Mouse (Mus musculus): Measurements from ENCODE around the gene Stk11. TPM values are rescaled to one million over a fixed set of nuclear protein-coding genes. Genes with fewer than 3 reads are reported as not detected.

The Stk11 gene
- polyA plus RNA-seq, 2 experiments, result 30.1 to 133 TPM

GRCm38 (mm10) chr10:80151211-80152034, 35.8 kb downstream of the Stk11 start:
- H3K27me3 ChIP-seq (ENCODE audit: control insufficient read depth, insufficient read depth, low read length), result no peaks in the 10 kb centered on the region
- H3K9ac ChIP-seq (ENCODE audit: low read depth, low read length, severe bottlenecking), result peak overlapping the region; percentile 98
- DNase-seq (ENCODE audit: low spot score) (peak; percentile 37), ATAC-seq (ENCODE audit: low FRiP score, low read depth) (no peak)
- under 1% methylated on average over 25 of the region's 26 CpGs for WGBS
- no peak for TF ChIP-seq POLR2A (IDR thresholded peaks at IDR 0.05; ENCODE audit: borderline replicate concordance, extremely low read depth, insufficient read depth, insufficient read length)
- H3K9me3 ChIP-seq (ENCODE audit: control insufficient read depth, low read length), result no peaks in the 10 kb centered on the region
- H3K4me2 ChIP-seq (replicated peaks; ENCODE audit: low read depth, low read length, severe bottlenecking), result peak overlapping the region; percentile 93
- H3K4me3 ChIP-seq (replicated peaks; ENCODE audit: low read length), result peak overlapping the region; percentile 99
- peak overlapping the region; percentile 96 for H3K27ac ChIP-seq (replicated peaks; ENCODE audit: low read depth, low read length)
- H3K4me1 ChIP-seq (ENCODE audit: control insufficient read depth, insufficient read depth, low read length), result peaks cover 26% of the 10 kb centered on the region
- peaks cover 66% of the 10 kb centered on the region for H3K36me3 ChIP-seq (ENCODE audit: control insufficient read depth, insufficient read depth, low read length)

- Histone ChIP-seq H3K36me3 (ENCODE audit: control insufficient read depth, insufficient read depth, low read length) (peaks cover 73% of the 10 kb centered on the region), H3K4me2 (replicated peaks; ENCODE audit: low read depth, low read length, severe bottlenecking) (peak overlapping the region; percentile 93), H3K9me3 (ENCODE audit: control insufficient read depth, low read length) (no peaks in the 10 kb centered on the region), H3K27me3 (ENCODE audit: control insufficient read depth, insufficient read depth, low read length) (no peaks in the 10 kb centered on the region), H3K9ac (ENCODE audit: low read depth, low read length, severe bottlenecking) (peak overlapping the region; percentile 98), H3K27ac (replicated peaks; ENCODE audit: low read depth, low read length) (peak overlapping the region; percentile 96), H3K4me3 (replicated peaks; ENCODE audit: low read length) (peak overlapping the region; percentile 99), H3K4me1 (ENCODE audit: control insufficient read depth, insufficient read depth, low read length) (peaks cover 31% of the 10 kb centered on the region)
- DNase-seq (ENCODE audit: low spot score), result no peak
- no peak for TF ChIP-seq POLR2A (IDR thresholded peaks at IDR 0.05; ENCODE audit: borderline replicate concordance, extremely low read depth, insufficient read depth, insufficient read length)
- WGBS, result 5% methylated on average over 15 of the region's 15 CpGs
- ATAC-seq (ENCODE audit: low FRiP score, low read depth), result no peak
Observed at GRCm38 (mm10) chr10:80152071-80152872, 36.7 kb downstream of the Stk11 start.

- no peaks in the 10 kb centered on the region for H3K27me3 ChIP-seq (ENCODE audit: control insufficient read depth, insufficient read depth, low read length)
- WGBS, result 28% methylated on average over 2 of the region's 3 CpGs
- TF ChIP-seq POLR2A (IDR thresholded peaks at IDR 0.05; ENCODE audit: borderline replicate concordance, extremely low read depth, insufficient read depth, insufficient read length), result no peak
- H3K27ac ChIP-seq (replicated peaks; ENCODE audit: low read depth, low read length), result peak overlapping the region; percentile 96
- peak overlapping the region; percentile 98 for H3K9ac ChIP-seq (ENCODE audit: low read depth, low read length, severe bottlenecking)
- no peaks in the 10 kb centered on the region for H3K9me3 ChIP-seq (ENCODE audit: control insufficient read depth, low read length)
- ATAC-seq (ENCODE audit: low FRiP score, low read depth) (no peak), DNase-seq (ENCODE audit: low spot score) (no peak)
- peak overlapping the region; percentile 93 for H3K4me2 ChIP-seq (replicated peaks; ENCODE audit: low read depth, low read length, severe bottlenecking)
- peaks cover 31% of the 10 kb centered on the region for H3K4me1 ChIP-seq (ENCODE audit: control insufficient read depth, insufficient read depth, low read length)
- peaks cover 79% of the 10 kb centered on the region for H3K36me3 ChIP-seq (ENCODE audit: control insufficient read depth, insufficient read depth, low read length)
- peak overlapping the region; percentile 99 for H3K4me3 ChIP-seq (replicated peaks; ENCODE audit: low read length)
Observed at GRCm38 (mm10) chr10:80152873-80153260, 37.3 kb downstream of the Stk11 start.

GRCm38 (mm10) chr10:80153713-80154112, 38.1 kb downstream of the Stk11 start:
- peaks cover 35% of the 10 kb centered on the region for H3K4me1 ChIP-seq (ENCODE audit: control insufficient read depth, insufficient read depth, low read length)

GRCm38 (mm10) chr10:80154384-80154783, 38.8 kb downstream of the Stk11 start:
- no peak for ATAC-seq (ENCODE audit: low FRiP score, low read depth)
- Histone ChIP-seq H3K27me3 (ENCODE audit: control insufficient read depth, insufficient read depth, low read length) (no peaks in the 10 kb centered on the region), H3K9me3 (ENCODE audit: control insufficient read depth, low read length) (no peaks in the 10 kb centered on the region), H3K36me3 (ENCODE audit: control insufficient read depth, insufficient read depth, low read length) (peaks cover 80% of the 10 kb centered on the region), H3K4me1 (ENCODE audit: control insufficient read depth, insufficient read depth, low read length) (peaks cover 41% of the 10 kb centered on the region), H3K27ac (replicated peaks; ENCODE audit: low read depth, low read length) (no peak overlapping the region), H3K4me3 (replicated peaks; ENCODE audit: low read length) (no peak overlapping the region), H3K4me2 (replicated peaks; ENCODE audit: low read depth, low read length, severe bottlenecking) (no peak overlapping the region), H3K9ac (ENCODE audit: low read depth, low read length, severe bottlenecking) (no peak overlapping the region)
- no peak for TF ChIP-seq POLR2A (IDR thresholded peaks at IDR 0.05; ENCODE audit: borderline replicate concordance, extremely low read depth, insufficient read depth, insufficient read length)
- no peak for DNase-seq (ENCODE audit: low spot score)
- 80% methylated on average over 7 of the region's 7 CpGs for WGBS

More at GRCm38 (mm10) chr10:80153713-80154112, 38.1 kb downstream of the Stk11 start:
- ATAC-seq (ENCODE audit: low FRiP score, low read depth) (no peak), DNase-seq (ENCODE audit: low spot score) (no peak)
- 84% methylated on average over 19 of the region's 19 CpGs for WGBS
- no peaks in the 10 kb centered on the region for H3K9me3 ChIP-seq (ENCODE audit: control insufficient read depth, low read length)
- H3K4me2 ChIP-seq (replicated peaks; ENCODE audit: low read depth, low read length, severe bottlenecking), result peak overlapping the region; percentile 3; the same call in 1 of the 2 replicates
- H3K36me3 ChIP-seq (ENCODE audit: control insufficient read depth, insufficient read depth, low read length), result peaks cover 80% of the 10 kb centered on the region
- H3K27me3 ChIP-seq (ENCODE audit: control insufficient read depth, insufficient read depth, low read length), result no peaks in the 10 kb centered on the region
- 0 out of 2 replicates have a peak overlapping the region, but pooled peaks have one; percentile 5 for H3K4me3 ChIP-seq (replicated peaks; ENCODE audit: low read length)
- no peak overlapping the region for H3K27ac ChIP-seq (replicated peaks; ENCODE audit: low read depth, low read length)
- TF ChIP-seq POLR2A (IDR thresholded peaks at IDR 0.05; ENCODE audit: borderline replicate concordance, extremely low read depth, insufficient read depth, insufficient read length), result no peak
- H3K9ac ChIP-seq (ENCODE audit: low read depth, low read length, severe bottlenecking), result no peak overlapping the region

Measured in limb, embryonic 14.5 days (tissue).